Mouse (Mus musculus) neural tube, embryonic 13.5 days (tissue): Measurements from ENCODE around the gene Lrsam1. TPM values are rescaled to one million over a fixed set of nuclear protein-coding genes. Genes with fewer than 3 reads are reported as not detected.
"Not testable (repeated sequence)": the region's sequence is repeated elsewhere in the genome, so short reads cannot be mapped to it uniquely, and the experiment has no call there.

ENCODE experiments used
- ATAC-seq: fragments of 200-750 bp; cut with Nextera tagmentation; 2 replicates; pipeline ENCODE4 v1.8.0; 2017; ENCODE audit warnings: low read depth, mild to moderate bottlenecking, moderate TSS enrichment, moderate library complexity
- H3K27ac ChIP-seq: fragments of 300-500 bp; sonication (generic); replicated peaks from 2 replicates; pipeline ENCODE4 v1.5.1; 2015; ENCODE audit warnings: moderate library complexity, mild to moderate bottlenecking, inconsistent platforms
- H3K27me3 ChIP-seq: fragments of 300-500 bp; sonication (generic); 2 replicates; pipeline ENCODE4 v1.6.1; 2015; ENCODE audit warnings: mild to moderate bottlenecking, inconsistent platforms
- H3K36me3 ChIP-seq: fragments of 300-500 bp; sonication (generic); 2 replicates; pipeline ENCODE4 v1.6.1; 2015; ENCODE audit warnings: mild to moderate bottlenecking, inconsistent platforms
- H3K4me1 ChIP-seq: fragments of 300-500 bp; sonication (generic); replicated peaks from 2 replicates; pipeline ENCODE4 v1.6.1; 2015; ENCODE audit warnings: inconsistent platforms
- H3K4me2 ChIP-seq: fragments of 300-500 bp; sonication (generic); 2 replicates; pipeline ENCODE4 v1.6.1; 2015; ENCODE audit warnings: inconsistent platforms, mild to moderate bottlenecking, moderate library complexity
- H3K4me3 ChIP-seq: fragments of 300-500 bp; sonication (generic); 2 replicates; pipeline ENCODE4 v1.5.1; 2015; ENCODE audit warnings: mild to moderate bottlenecking, inconsistent platforms
- H3K9ac ChIP-seq: fragments of 300-500 bp; sonication (generic); 2 replicates; pipeline ENCODE4 v1.6.1; 2015; ENCODE audit warnings: moderate library complexity, mild to moderate bottlenecking, inconsistent platforms
- H3K9me3 ChIP-seq: fragments of 300-500 bp; sonication (generic); 2 replicates; pipeline ENCODE4 v1.6.1; 2016; ENCODE audit warnings: inconsistent platforms
- WGBS: fragments of 180-500 bp; shearing (Covaris S2); methylation state at CpG from one replicate; pipeline ENCODE4 v1.1.7; 2015; 5-methylcytosine and 5-hydroxymethylcytosine counted together
- polyA plus RNA-seq: library from polyadenylated mRNA; unstranded; fragments of >200 nt; fragmentation: Nextera tagmentation; extraction: Ambion mirVana; gene quantifications from 2 replicates; pipeline ENCODE4 v1.2.1, GENCODE M21; 2015

Lrsam1 gene
- 23.9 and 27.3 TPM in 2 replicates for polyA plus RNA-seq

GRCm38 (mm10) chr2:32961192-32961995 is at the start of gene Lrsam1, which contains the start of gene Rpl12:
TSS of gene Lrsam1 (minus strand) at chr2:32961614.
TSS of gene Rpl12 (plus strand) at chr2:32961559.
- 4% methylated on average over 54 of the region's 55 CpGs for WGBS
- Histone ChIP-seq H3K9ac (peak within 1 kb of the TSS; percentile 95), H3K4me1 (peaks cover 48% of the 10 kb centered on the region), H3K27me3 (no peaks in the 10 kb centered on the region), H3K9me3 (no peaks in the 10 kb centered on the region), H3K4me2 (peak within 1 kb of the TSS; percentile 98), H3K36me3 (peaks cover 41% of the 10 kb centered on the region), H3K4me3 (peak within 1 kb of the TSS; percentile 81), H3K27ac (peak within 1 kb of the TSS; percentile 81)
- ATAC-seq: peak; percentile 96

DNA sequence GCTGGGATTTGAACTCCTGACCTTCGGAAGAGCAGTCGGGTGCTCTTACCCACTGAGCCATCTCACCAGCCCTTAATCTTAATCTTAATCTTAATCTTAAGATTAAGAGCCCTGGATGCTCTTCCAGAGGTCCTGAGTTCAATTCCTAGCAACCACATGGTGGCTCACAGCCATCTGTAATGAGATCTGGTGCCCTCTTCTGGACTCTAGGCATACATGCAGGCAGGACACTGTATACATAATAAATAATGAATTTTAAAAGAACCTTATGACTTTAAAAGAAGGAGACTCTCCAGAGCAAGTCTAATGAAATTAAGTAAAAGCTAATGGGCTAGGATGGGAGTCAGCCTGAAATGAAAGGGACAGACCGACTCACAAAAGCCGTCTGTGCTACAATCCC is 47.6 kb upstream of the Lrsam1 start:
- WGBS: 92% methylated on average over 4 of the region's 4 CpGs
- H3K9me3 ChIP-seq, H3K4me2 ChIP-seq, H3K27ac ChIP-seq, H3K9ac ChIP-seq, H3K4me1 ChIP-seq, H3K27me3 ChIP-seq, H3K4me3 ChIP-seq, ATAC-seq: not testable (repeated sequence)
- peaks cover 25% of the 10 kb centered on the region for H3K36me3 ChIP-seq

- Histone ChIP-seq H3K36me3 (peaks cover 39% of the 10 kb centered on the region), H3K9me3 (no peaks in the 10 kb centered on the region), H3K4me1 (no peaks in the 10 kb centered on the region), H3K27ac (no peak overlapping the region), H3K4me2 (no peak overlapping the region), H3K27me3 (no peaks in the 10 kb centered on the region), H3K4me3 (no peak overlapping the region), H3K9ac (no peak overlapping the region)
- ATAC-seq: no peak
- 75% methylated on average over 5 of the region's 5 CpGs for WGBS
These were observed 43.6 kb upstream of the Lrsam1 start for GRCm38 (mm10) chr2:33005041-33005440.

- no peak for ATAC-seq
- H3K9ac ChIP-seq: no peak overlapping the region
- no peaks in the 10 kb centered on the region for H3K27me3 ChIP-seq
- 88% methylated on average over 7 of the region's 7 CpGs for WGBS
- H3K27ac ChIP-seq: no peak overlapping the region
- peaks cover 39% of the 10 kb centered on the region for H3K36me3 ChIP-seq
- no peak overlapping the region for H3K4me3 ChIP-seq
- H3K4me1 ChIP-seq: no peaks in the 10 kb centered on the region
- no peak overlapping the region for H3K4me2 ChIP-seq
- no peaks in the 10 kb centered on the region for H3K9me3 ChIP-seq
These were observed 40.7 kb upstream of the Lrsam1 start for GRCm38 (mm10) chr2:33002144-33002543.

- Histone ChIP-seq H3K27me3 (no peaks in the 10 kb centered on the region), H3K36me3 (peaks cover 23% of the 10 kb centered on the region), H3K9ac (no peak overlapping the region), H3K4me2 (no peak overlapping the region), H3K4me1 (no peaks in the 10 kb centered on the region), H3K27ac (no peak overlapping the region), H3K9me3 (no peaks in the 10 kb centered on the region), H3K4me3 (no peak overlapping the region)
- 92% methylated on average over 2 of the region's 2 CpGs for WGBS
- ATAC-seq: no peak
These were observed 38.3 kb upstream of the Lrsam1 start for GRCm38 (mm10) chr2:32999752-33000151.

GRCm38 (mm10) chr2:32997792-32998191 is 36.4 kb upstream of the Lrsam1 start:
- peaks cover 6% of the 10 kb centered on the region; the same call in 1 of the 2 replicates for H3K36me3 ChIP-seq
- no peak for ATAC-seq
- no peaks in the 10 kb centered on the region for H3K9me3 ChIP-seq
- no peak overlapping the region for H3K9ac ChIP-seq
- no peaks in the 10 kb centered on the region for H3K27me3 ChIP-seq
- no peaks in the 10 kb centered on the region for H3K4me1 ChIP-seq
- no peak overlapping the region for H3K4me2 ChIP-seq
- no peak overlapping the region for H3K27ac ChIP-seq
- no peak overlapping the region for H3K4me3 ChIP-seq
- WGBS: 89% methylated on average over 4 of the region's 4 CpGs

- no peaks in the 10 kb centered on the region for H3K9me3 ChIP-seq
- no peak overlapping the region for H3K9ac ChIP-seq
- 81% methylated on average over 6 of the region's 6 CpGs for WGBS
- no peak for ATAC-seq
- no peaks in the 10 kb centered on the region for H3K4me1 ChIP-seq
- 0 out of 2 replicates have a peak, but pooled peaks cover 1% of the 10 kb centered on the region for H3K36me3 ChIP-seq
- no peak overlapping the region for H3K27ac ChIP-seq
- no peaks in the 10 kb centered on the region for H3K27me3 ChIP-seq
- H3K4me3 ChIP-seq: no peak overlapping the region
- H3K4me2 ChIP-seq: no peak overlapping the region
These were observed 35.7 kb upstream of the Lrsam1 start for GRCm38 (mm10) chr2:32997081-32997480.

- Histone ChIP-seq H3K27me3 (no peaks in the 10 kb centered on the region), H3K4me2 (no peak overlapping the region), H3K9me3 (no peaks in the 10 kb centered on the region), H3K27ac (no peak overlapping the region), H3K4me3 (no peak overlapping the region), H3K9ac (no peak overlapping the region), H3K4me1 (no peaks in the 10 kb centered on the region), H3K36me3 (0 out of 2 replicates have a peak, but pooled peaks cover 3% of the 10 kb centered on the region)
- 69% methylated on average over 6 of the region's 6 CpGs for WGBS
- no peak for ATAC-seq
These were observed 30.7 kb upstream of the Lrsam1 start for GRCm38 (mm10) chr2:32992130-32992529.

- H3K36me3 ChIP-seq: 0 out of 2 replicates have a peak, but pooled peaks cover 3% of the 10 kb centered on the region
- no peak overlapping the region for H3K9ac ChIP-seq
- WGBS: 54% methylated on average over 13 of the region's 13 CpGs
These were observed 28.9 kb upstream of the Lrsam1 start for GRCm38 (mm10) chr2:32990167-32990832.

DNA sequence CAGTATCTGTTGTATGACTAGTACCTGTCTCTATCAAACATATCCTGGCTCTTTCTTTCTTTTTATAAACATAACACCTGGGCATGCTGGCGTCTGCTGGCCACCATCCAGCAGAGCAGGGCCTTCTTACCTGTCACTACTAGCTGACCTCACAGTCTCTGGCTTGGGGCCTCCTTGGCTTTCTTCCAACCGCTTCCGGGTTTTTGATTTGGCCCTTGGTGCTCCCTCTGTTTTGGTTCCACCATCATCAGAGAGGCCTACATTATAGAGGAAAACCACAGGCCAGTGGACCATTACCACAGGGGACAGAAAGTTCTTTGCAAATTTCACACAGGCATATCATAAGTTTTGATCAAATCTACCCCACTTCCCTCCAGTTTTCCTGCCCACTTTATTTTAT is 28.0 kb upstream of the Lrsam1 start:
- 84% methylated on average over 3 of the region's 3 CpGs for WGBS
- Histone ChIP-seq H3K4me2 (no peak overlapping the region), H3K36me3 (0 out of 2 replicates have a peak, but pooled peaks cover 3% of the 10 kb centered on the region), H3K4me1 (no peaks in the 10 kb centered on the region), H3K9ac (no peak overlapping the region), H3K4me3 (no peak overlapping the region), H3K27ac (no peak overlapping the region), H3K9me3 (no peaks in the 10 kb centered on the region), H3K27me3 (no peaks in the 10 kb centered on the region)
- ATAC-seq: no peak

More at GRCm38 (mm10) chr2:32990167-32990832, 28.9 kb upstream of the Lrsam1 start:
- Histone ChIP-seq H3K27me3 (no peaks in the 10 kb centered on the region), H3K4me3 (no peak overlapping the region), H3K4me2 (no peak overlapping the region), H3K27ac (no peak overlapping the region), H3K4me1 (no peaks in the 10 kb centered on the region), H3K9me3 (no peaks in the 10 kb centered on the region)
- ATAC-seq: no peak

DNA sequence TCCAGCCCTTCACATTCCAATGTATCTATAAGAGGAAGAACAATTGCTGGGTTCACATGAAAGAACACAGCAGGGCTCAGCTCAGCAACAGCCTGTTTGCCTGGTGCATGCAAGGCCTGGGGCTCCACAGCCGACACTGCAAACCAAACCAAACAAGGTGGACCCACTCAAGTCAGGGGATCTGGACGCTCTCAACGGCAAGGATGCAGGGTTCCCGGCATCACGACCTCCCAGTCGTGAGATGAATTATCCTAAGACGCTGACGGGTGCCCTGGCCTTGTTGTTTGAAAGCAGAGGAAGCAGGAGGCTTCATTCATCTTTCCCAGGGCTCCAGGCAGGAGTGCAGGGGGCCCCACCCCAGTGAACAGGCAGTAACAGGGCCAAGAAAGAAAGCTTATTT is 24.4 kb upstream of the Lrsam1 start:
- no peak overlapping the region for H3K9ac ChIP-seq
- no peaks in the 10 kb centered on the region for H3K36me3 ChIP-seq
- H3K4me2 ChIP-seq: no peak overlapping the region
- WGBS: 75% methylated on average over 8 of the region's 8 CpGs
- no peak overlapping the region for H3K27ac ChIP-seq
- H3K9me3 ChIP-seq: no peaks in the 10 kb centered on the region
- H3K27me3 ChIP-seq: no peaks in the 10 kb centered on the region
- ATAC-seq: no peak
- peaks cover 14% of the 10 kb centered on the region for H3K4me1 ChIP-seq
- H3K4me3 ChIP-seq: no peak overlapping the region

- Histone ChIP-seq H3K9ac (no peak overlapping the region), H3K27ac (no peak overlapping the region), H3K4me2 (no peak overlapping the region), H3K4me3 (no peak overlapping the region), H3K4me1 (peaks cover 21% of the 10 kb centered on the region), H3K9me3 (no peaks in the 10 kb centered on the region), H3K27me3 (no peaks in the 10 kb centered on the region), H3K36me3 (no peaks in the 10 kb centered on the region)
- no peak for ATAC-seq
- WGBS: 65% methylated on average over 6 of the region's 6 CpGs
These were observed 22.2 kb upstream of the Lrsam1 start for GRCm38 (mm10) chr2:32983617-32984016.
